Mouse (Mus musculus): ENCODE results near the gene Pklr. TPM values are rescaled to one million over a fixed set of nuclear protein-coding genes. Genes with fewer than 3 reads are reported as not detected.
A peak's percentile ranks its signal among the peaks of the same experiment; 100 is the strongest.

Gene Pklr
- polyA plus RNA-seq, 1 experiment from 2014 or later = not detected

DNA sequence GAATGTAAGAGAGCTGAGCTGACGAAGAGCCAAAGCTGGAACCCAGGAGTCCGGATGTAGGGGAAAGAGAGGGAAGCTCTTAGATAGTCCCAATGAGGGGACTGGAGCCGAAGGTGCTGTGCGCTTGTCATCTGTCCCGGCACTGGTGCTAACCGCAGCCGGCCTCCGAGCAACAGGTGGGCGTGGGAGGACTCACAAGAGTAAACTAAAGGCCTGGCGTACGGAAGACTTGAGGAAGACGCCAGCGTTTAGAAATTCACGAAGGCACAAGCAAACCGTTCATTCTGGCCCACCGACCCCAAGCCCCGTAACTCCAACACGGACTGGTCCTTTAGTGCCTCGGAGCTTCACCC, 34.5 kb upstream of the Pklr start:
- Histone ChIP-seq H3K27me3 (no peaks in the 10 kb centered on the region), H3K36me3 (peaks cover 34% of the 10 kb centered on the region), H3K4me2 (peak overlapping the region; percentile 85), H3K27ac (peak overlapping the region; percentile 68), H3K9ac (peak overlapping the region; percentile 76), H3K9me3 (no peaks in the 10 kb centered on the region), H3K4me3 (peak overlapping the region; percentile 67), H3K4me1 (peaks cover 35% of the 10 kb centered on the region)
- ATAC-seq (ENCODE audit: insufficient number of reproducible peaks, insufficient read depth, low FRiP score, low TSS enrichment, low read depth) = no peak
- under 1% methylated on average over 19 of the region's 19 CpGs for WGBS

DNA sequence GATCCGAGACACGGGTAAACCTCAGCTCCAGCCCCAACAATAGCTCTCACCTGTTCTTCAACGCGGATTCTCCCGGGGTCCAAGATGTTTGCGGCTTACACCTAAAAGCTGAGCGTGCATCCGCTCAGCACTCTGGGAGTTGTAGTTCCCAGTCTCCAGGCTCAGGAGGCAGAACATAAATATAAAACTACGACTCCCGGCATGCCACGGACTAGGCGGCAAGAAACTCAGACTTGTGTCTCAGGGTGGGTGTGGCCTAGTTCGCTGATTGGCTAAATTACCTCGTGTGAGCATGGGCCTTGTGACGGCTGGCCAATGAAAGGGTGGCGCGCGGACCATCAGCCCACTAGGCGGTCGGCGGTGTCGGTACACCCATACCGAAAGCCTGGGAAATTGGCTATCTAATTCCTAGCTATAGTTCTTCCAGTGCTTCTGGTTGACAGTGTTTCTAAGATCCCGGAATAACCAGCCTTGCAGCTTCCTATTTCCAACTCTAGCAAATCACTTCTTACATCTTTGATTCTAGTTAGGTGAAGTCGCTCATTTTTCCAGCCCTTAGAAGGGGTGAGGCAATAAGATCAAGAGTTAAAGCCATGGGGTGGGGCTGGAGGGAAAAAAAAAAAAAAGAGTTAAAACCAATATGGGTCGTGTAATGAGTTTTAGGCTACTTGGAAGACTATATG, 34.0 kb upstream of the Pklr start, which contains the start of gene Fdps:
Gene Fdps (minus strand): TSS at position 148 of the 683 bp plus-strand sequence.
- under 1% methylated on average over 26 of the region's 26 CpGs for WGBS
- Histone ChIP-seq H3K9ac (peak within 1 kb of the TSS; percentile 76), H3K4me3 (peak within 1 kb of the TSS; percentile 67), H3K4me1 (peaks cover 35% of the 10 kb centered on the region), H3K27me3 (no peaks in the 10 kb centered on the region), H3K4me2 (peak within 1 kb of the TSS; percentile 85), H3K9me3 (no peaks in the 10 kb centered on the region), H3K27ac (peak within 1 kb of the TSS; percentile 68), H3K36me3 (peaks cover 29% of the 10 kb centered on the region)
- ATAC-seq (ENCODE audit: insufficient number of reproducible peaks, insufficient read depth, low FRiP score, low TSS enrichment, low read depth) = peak; percentile 99

DNA sequence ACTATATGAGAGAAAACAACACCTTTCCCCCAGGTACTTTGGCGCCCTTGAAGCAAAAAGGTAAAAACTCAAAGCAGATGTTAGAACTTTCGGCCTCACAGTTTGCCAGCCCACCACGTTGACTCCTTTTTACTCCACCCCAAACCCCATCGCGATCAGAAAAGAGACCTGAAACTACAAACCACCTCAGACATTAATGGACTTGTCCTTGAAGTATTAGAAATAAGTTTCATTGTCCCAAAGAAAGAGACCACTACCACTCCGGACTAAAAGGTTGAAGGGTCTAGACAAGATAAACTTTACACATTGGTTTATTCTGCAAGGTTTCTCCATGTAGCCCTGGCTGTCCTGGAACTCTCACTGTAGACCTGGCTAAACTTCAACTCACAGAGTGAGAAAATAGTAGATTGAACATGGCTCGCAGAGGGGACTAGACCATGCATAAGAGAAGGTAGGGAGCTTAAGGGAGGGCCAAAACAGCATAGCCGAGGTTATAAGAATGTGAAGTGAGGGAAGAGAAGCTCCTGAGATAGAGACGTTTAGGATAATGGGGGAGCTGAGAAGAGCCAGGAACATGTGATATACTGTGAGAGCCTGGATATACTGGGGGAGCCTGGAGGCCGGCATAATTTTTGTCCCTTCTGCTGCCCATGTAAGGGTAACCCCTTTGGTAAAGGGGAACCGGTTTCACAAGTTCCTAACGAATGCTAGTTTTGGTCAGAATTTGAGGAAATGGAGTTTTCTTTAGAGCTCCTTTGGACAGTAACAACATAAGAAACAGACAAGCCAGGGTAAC, 33.2 kb upstream of the Pklr start:
- Histone ChIP-seq H3K4me3 (peak overlapping the region; percentile 67), H3K9me3 (no peaks in the 10 kb centered on the region), H3K27me3 (no peaks in the 10 kb centered on the region), H3K27ac (peak overlapping the region; percentile 56), H3K4me1 (peaks cover 35% of the 10 kb centered on the region), H3K9ac (0 out of 2 replicates have a peak overlapping the region, but pooled peaks have one; percentile 11), H3K4me2 (peak overlapping the region; percentile 85), H3K36me3 (peaks cover 22% of the 10 kb centered on the region)
- WGBS = 57% methylated on average over 12 of the region's 12 CpGs
- no peak for ATAC-seq (ENCODE audit: insufficient number of reproducible peaks, insufficient read depth, low FRiP score, low TSS enrichment, low read depth)

DNA sequence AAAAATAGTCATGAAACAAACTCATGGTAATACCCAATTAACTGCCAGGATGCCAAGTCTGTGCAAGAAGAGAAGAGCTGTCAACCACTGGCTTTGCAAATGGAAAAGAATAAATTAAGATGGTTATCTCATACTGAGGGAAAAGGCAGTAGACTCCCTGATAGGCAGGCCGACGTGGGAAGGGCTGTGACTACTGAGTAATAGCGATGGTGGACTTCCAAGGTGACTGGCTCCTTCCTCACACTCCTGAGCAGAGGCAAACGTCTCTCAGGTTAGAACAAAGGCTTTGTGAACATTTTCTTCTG, 32.7 kb upstream of the Pklr start:
- Histone ChIP-seq H3K4me2 (no peak overlapping the region), H3K36me3 (peaks cover 17% of the 10 kb centered on the region), H3K4me1 (peaks cover 32% of the 10 kb centered on the region), H3K4me3 (no peak overlapping the region), H3K27ac (no peak overlapping the region), H3K9me3 (no peaks in the 10 kb centered on the region), H3K27me3 (no peaks in the 10 kb centered on the region), H3K9ac (no peak overlapping the region)
- ATAC-seq (ENCODE audit: insufficient number of reproducible peaks, insufficient read depth, low FRiP score, low TSS enrichment, low read depth) = no peak
- 68% methylated on average over 4 of the region's 4 CpGs for WGBS

DNA sequence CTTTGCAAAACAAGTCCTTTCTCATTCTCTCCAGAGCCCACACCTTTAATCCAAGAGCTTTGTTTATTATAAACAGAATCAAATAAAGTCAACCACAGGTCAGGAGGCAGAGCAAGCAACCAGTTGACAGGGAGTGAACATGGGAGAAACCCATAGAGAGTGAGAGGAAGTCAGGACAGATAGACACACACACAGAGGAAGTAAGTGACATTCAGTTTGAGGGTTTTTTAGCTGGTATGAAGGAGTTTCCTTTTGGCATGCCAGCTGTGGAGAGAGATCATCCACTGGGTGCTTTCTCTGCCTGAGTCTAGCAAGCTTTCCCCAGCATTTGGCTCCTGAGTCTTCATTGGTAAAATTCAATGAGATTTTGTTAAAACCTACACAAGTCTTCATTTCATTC, 29.1 kb upstream of the Pklr start:
- Histone ChIP-seq H3K27me3 (no peaks in the 10 kb centered on the region), H3K4me3 (no peak overlapping the region), H3K36me3 (no peaks in the 10 kb centered on the region), H3K27ac (no peak overlapping the region), H3K4me1 (peaks cover 6% of the 10 kb centered on the region), H3K4me2 (no peak overlapping the region), H3K9ac (no peak overlapping the region), H3K9me3 (no peaks in the 10 kb centered on the region)
- ATAC-seq (ENCODE audit: insufficient number of reproducible peaks, insufficient read depth, low FRiP score, low TSS enrichment, low read depth) = no peak

DNA sequence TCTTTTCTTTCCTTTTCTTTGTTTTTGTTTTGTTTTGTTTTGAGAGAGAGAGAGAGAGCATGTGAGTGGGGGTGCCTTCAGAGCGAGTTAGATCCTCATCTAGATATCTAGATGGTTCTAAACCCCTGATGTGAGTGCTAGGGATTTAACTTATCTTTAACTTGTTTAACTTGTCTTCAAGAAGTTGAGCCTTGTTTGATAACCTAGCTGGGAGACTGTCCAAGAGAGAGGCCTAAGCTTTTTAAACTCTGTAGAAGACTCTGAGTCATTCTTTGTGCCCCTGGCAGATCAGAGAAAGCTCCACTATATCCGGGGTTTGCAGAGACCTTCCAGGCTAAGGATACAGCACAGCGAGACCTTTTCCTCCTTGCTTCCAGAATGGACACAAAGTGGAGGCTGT, 28.4 kb upstream of the Pklr start:
- Histone ChIP-seq H3K9me3 (no peaks in the 10 kb centered on the region), H3K4me2 (no peak overlapping the region), H3K27ac (no peak overlapping the region), H3K9ac (no peak overlapping the region), H3K4me1 (peaks cover 2% of the 10 kb centered on the region; the same call in 1 of the 2 replicates), H3K36me3 (no peaks in the 10 kb centered on the region), H3K27me3 (no peaks in the 10 kb centered on the region), H3K4me3 (no peak overlapping the region)
- ATAC-seq (ENCODE audit: insufficient number of reproducible peaks, insufficient read depth, low FRiP score, low TSS enrichment, low read depth) = no peak
- WGBS = 69% methylated on average over 3 of the region's 3 CpGs

DNA sequence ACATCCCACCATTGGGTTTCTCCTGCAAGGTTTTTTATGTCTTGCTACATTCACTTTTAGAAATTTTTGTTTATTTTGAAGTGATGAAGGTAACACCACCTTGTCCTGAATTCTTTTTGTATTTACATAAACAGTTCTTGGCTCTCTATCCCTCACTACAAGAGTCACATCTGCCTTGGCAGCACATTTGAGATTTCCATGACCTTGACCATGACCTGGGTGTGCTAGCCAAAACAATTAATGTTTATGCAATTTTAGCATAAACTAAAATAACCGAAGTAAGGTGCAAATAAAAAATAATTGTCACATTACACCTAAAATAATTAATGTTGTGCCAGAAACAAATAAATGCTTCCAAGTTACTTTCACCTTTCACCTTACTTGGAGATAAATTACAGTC, 27.8 kb upstream of the Pklr start:
- Histone ChIP-seq H3K9me3 (no peaks in the 10 kb centered on the region), H3K4me2 (no peak overlapping the region), H3K36me3 (no peaks in the 10 kb centered on the region), H3K27me3 (no peaks in the 10 kb centered on the region), H3K4me1 (no peaks in the 10 kb centered on the region), H3K27ac (no peak overlapping the region), H3K4me3 (no peak overlapping the region), H3K9ac (no peak overlapping the region)
- no peak for ATAC-seq (ENCODE audit: insufficient number of reproducible peaks, insufficient read depth, low FRiP score, low TSS enrichment, low read depth)
- 62% methylated on average over 1 of the region's 1 CpGs for WGBS

DNA sequence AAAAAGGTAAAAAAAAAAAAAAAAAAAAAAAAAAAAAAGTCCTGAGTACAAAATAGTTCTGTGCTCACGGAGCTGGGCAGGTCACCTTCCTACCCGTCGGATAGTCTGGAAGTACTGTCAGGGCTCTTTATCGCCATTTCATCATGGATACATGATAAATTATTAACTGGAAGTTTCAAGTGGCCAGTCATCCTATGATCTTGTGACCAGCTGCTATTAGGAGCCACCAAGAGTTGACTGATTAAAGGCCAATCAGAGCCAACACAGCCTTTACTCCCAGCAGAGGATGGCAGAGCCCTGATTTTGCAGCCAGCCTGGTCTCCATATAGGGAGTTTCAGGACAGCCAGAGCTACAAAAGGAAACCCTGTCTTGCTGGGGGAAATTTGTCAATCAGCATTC, 22.9 kb upstream of the Pklr start:
- H3K27ac ChIP-seq = no peak overlapping the region
- no peak for ATAC-seq (ENCODE audit: insufficient number of reproducible peaks, insufficient read depth, low FRiP score, low TSS enrichment, low read depth)
- H3K4me2 ChIP-seq = no peak overlapping the region
- no peaks in the 10 kb centered on the region for H3K36me3 ChIP-seq
- no peak overlapping the region for H3K9ac ChIP-seq
- 80% methylated on average over 4 of the region's 4 CpGs for WGBS
- no peaks in the 10 kb centered on the region for H3K9me3 ChIP-seq
- H3K27me3 ChIP-seq = no peaks in the 10 kb centered on the region
- no peaks in the 10 kb centered on the region for H3K4me1 ChIP-seq
- no peak overlapping the region for H3K4me3 ChIP-seq

DNA sequence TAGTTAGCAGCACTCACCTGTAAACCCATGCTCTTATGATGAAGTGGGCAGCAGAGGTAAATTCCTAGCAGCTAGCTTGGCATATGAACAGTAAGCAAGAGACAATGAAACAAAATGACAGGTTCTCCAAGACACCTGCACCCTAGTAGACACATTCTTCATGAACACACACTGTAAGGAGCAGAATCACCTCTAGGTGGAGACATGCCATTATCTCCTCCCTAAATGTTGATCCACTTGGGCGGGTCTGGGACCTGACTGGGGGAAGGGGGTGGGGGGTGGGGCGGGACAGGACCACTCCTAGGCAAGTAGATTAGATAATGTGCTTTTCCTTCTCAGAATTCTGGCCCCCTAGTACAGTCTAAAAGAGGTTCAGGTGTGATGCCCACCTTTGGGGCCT, 20.4 kb upstream of the Pklr start:
- no peak overlapping the region for H3K27ac ChIP-seq
- no peaks in the 10 kb centered on the region for H3K4me1 ChIP-seq
- H3K4me2 ChIP-seq = no peak overlapping the region
- no peak for ATAC-seq (ENCODE audit: insufficient number of reproducible peaks, insufficient read depth, low FRiP score, low TSS enrichment, low read depth)
- no peak overlapping the region for H3K4me3 ChIP-seq
- 11% methylated on average over 2 of the region's 2 CpGs for WGBS
- no peak overlapping the region for H3K9ac ChIP-seq
- no peaks in the 10 kb centered on the region for H3K27me3 ChIP-seq
- no peaks in the 10 kb centered on the region for H3K9me3 ChIP-seq
- no peaks in the 10 kb centered on the region for H3K36me3 ChIP-seq

DNA sequence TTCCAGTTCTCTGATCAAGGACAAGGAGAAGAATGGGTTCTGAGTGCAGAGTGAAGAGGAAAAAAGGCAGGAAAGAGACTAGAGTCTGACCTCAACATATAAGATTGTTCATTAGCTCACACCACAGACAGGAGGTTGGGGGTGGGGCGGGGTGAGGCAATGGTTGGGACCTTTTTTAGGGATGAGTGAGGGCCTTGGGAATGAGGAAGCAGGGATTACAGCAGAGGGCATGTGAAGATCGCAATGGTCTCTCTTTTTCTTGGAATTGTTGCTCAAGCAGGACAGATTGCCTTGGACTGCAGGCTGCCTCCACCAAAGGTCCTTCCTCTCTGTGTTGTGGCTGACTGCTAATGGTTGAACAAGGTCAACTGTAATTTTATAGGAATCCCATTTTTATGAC, 12.6 kb upstream of the Pklr start:
- Histone ChIP-seq H3K36me3 (no peaks in the 10 kb centered on the region), H3K27ac (no peak overlapping the region), H3K4me3 (no peak overlapping the region), H3K4me2 (no peak overlapping the region), H3K4me1 (no peaks in the 10 kb centered on the region), H3K9me3 (no peaks in the 10 kb centered on the region), H3K9ac (no peak overlapping the region), H3K27me3 (no peaks in the 10 kb centered on the region)
- no peak for ATAC-seq (ENCODE audit: insufficient number of reproducible peaks, insufficient read depth, low FRiP score, low TSS enrichment, low read depth)
- 75% methylated on average over 2 of the region's 2 CpGs for WGBS

DNA sequence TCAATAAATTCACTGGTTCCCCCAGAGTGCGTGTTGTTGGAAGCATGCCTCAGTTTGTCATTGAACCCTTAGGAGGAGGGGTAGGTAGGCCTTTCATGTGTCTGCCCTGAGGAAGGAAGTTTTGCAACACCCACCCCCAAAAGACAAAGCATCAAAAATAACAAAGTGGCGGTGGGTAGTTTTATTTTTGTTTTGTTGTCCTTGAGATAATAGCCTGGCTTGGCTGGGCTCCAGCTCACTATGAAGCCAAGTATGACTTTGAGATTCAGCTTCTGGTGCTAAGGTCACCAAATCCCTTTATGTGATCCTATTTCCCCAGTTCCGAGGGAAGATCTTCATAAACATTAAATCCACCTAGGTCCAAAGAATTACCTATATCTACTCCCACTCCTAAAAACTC, 11.7 kb upstream of the Pklr start:
- Histone ChIP-seq H3K27ac (no peak overlapping the region), H3K9ac (no peak overlapping the region)
- no peak for ATAC-seq (ENCODE audit: insufficient number of reproducible peaks, insufficient read depth, low FRiP score, low TSS enrichment, low read depth)

DNA sequence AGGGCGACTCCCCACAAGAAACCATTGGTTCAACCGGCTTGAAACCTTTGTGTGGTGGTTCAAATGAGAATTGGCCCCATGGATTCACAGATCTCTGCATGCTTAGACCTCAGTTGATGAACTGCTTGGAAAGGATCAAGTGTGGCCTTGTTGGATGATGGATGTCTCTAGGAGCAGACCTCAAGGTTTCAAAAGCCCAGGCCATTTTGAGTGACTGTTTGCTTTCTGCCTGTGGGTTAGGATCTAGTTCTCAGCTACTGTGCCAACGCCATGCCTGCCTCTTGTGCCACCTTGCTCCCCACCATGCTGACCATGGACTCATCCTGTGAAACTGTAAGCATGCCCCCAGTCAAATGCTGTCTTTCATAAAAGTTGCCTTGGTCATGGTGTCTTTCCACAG, 10.0 kb upstream of the Pklr start:
- Histone ChIP-seq H3K36me3 (no peaks in the 10 kb centered on the region), H3K9ac (no peak overlapping the region), H3K27me3 (no peaks in the 10 kb centered on the region), H3K9me3 (no peaks in the 10 kb centered on the region), H3K4me2 (no peak overlapping the region), H3K27ac (no peak overlapping the region), H3K4me1 (no peaks in the 10 kb centered on the region), H3K4me3 (no peak overlapping the region)
- 89% methylated on average over 3 of the region's 3 CpGs for WGBS
- ATAC-seq (ENCODE audit: insufficient number of reproducible peaks, insufficient read depth, low FRiP score, low TSS enrichment, low read depth) = no peak

More for the DNA sequence above, 11.7 kb upstream of the Pklr start:
- Histone ChIP-seq H3K27me3 (no peaks in the 10 kb centered on the region), H3K4me2 (no peak overlapping the region), H3K4me1 (no peaks in the 10 kb centered on the region), H3K9me3 (no peaks in the 10 kb centered on the region), H3K4me3 (no peak overlapping the region), H3K36me3 (no peaks in the 10 kb centered on the region)
- 78% methylated on average over 3 of the region's 3 CpGs for WGBS
